Mouse (Mus musculus) stomach, postnatal 0 days (tissue): ENCODE results near the gene Lef1. TPM values are rescaled to one million over a fixed set of nuclear protein-coding genes. Genes with fewer than 3 reads are reported as not detected.

Source experiments
- ATAC-seq: fragments of 200-750 bp; cut with Nextera tagmentation; 2 replicates; pipeline ENCODE4 v1.8.0; 2017; ENCODE audit not compliant: low FRiP score, low TSS enrichment
- DNase-seq: peaks from one replicate; pipeline ENCODE4 v3.0.0-alpha.2; 2016; ENCODE audit warnings: low spot score
- H3K27ac ChIP-seq: fragments of 300-500 bp; sonication (generic); replicated peaks from 2 replicates; pipeline ENCODE4 v1.5.1; 2014; ENCODE audit warnings: mild to moderate bottlenecking, control low read depth
- H3K27me3 ChIP-seq: fragments of 300-500 bp; sonication (generic); 2 replicates; pipeline ENCODE4 v1.6.1; 2014; ENCODE audit warnings: low read length; ENCODE audit not compliant: control insufficient read depth, insufficient read depth
- H3K36me3 ChIP-seq: fragments of 300-500 bp; sonication (generic); 2 replicates; pipeline ENCODE4 v1.6.1; 2014; ENCODE audit warnings: low read length, mixed read lengths; ENCODE audit not compliant: control insufficient read depth, insufficient read depth
- H3K4me1 ChIP-seq: fragments of 300-500 bp; sonication (generic); replicated peaks from 2 replicates; pipeline ENCODE4 v1.6.1; 2014; ENCODE audit warnings: antibody characterized with exemption; ENCODE audit not compliant: control insufficient read depth, insufficient read depth
- H3K4me2 ChIP-seq: fragments of 300-500 bp; sonication (generic); replicated peaks from 2 replicates; pipeline ENCODE4 v1.6.1; 2014; ENCODE audit warnings: low read depth, mild to moderate bottlenecking, control low read depth, moderate library complexity
- H3K4me3 ChIP-seq: fragments of 300-500 bp; sonication (generic); 2 replicates; pipeline ENCODE4 v1.5.1; 2014; ENCODE audit warnings: low read depth, low read length, control low read depth
- H3K9ac ChIP-seq: fragments of 300-500 bp; sonication (generic); 2 replicates; pipeline ENCODE4 v1.6.1; 2014; ENCODE audit warnings: mild to moderate bottlenecking, low read length, control low read depth, mixed read lengths
- H3K9me3 ChIP-seq: fragments of 300-500 bp; sonication (generic); 2 replicates; pipeline ENCODE4 v1.6.1; 2016; ENCODE audit warnings: low read length; ENCODE audit not compliant: control insufficient read depth
- CTCF ChIP-seq: IDR thresholded peaks from 2 replicates; pipeline ENCODE4 v1.5.1; 2016; ENCODE audit warnings: antibody characterized with exemption, low read depth, mild to moderate bottlenecking, moderate library complexity
- EP300 ChIP-seq: optimal IDR thresholded peaks from 2 replicates; pipeline ENCODE3; 2016; ENCODE audit warnings: antibody characterized with exemption
- WGBS: fragments of 180-500 bp; shearing (Covaris S2); extraction: QIAGEN DNeasy Blood & Tissue Kit; methylation state at CpG from one replicate; pipeline ENCODE4 v1.1.7; 2014; 5-methylcytosine and 5-hydroxymethylcytosine counted together
- polyA plus RNA-seq: library from polyadenylated mRNA; unstranded; fragments of >200 nt; fragmentation: Nextera tagmentation; extraction: Ambion mirVana; gene quantifications from 2 replicates; pipeline ENCODE4 v1.2.1, GENCODE M21; 2015

The Lef1 gene
- polyA plus RNA-seq, 1 experiment from 2014 or later = 0.50 TPM

DNA sequence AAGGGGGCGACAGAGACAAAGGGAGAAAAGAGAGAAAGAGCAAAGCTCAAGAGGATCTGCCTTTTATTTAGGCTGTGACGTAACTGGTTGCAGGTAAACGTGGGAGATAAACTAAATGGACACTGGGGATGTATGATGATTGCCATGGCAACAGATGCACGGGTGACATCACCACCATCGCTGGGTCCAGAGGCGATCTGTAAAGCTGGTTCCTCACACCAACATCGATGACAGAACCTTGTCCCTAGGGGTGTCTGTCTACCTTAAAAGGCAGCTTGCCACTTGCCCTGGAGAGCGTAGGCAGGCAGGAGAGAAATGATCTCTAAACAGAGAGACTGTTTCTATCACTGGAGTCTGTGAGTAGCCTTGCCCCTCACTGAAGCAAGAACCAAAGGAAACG, 23.7 kb downstream of the Lef1 start:
- Histone ChIP-seq H3K9me3 (no peaks in the 10 kb centered on the region), H3K27ac (no peak overlapping the region), H3K27me3 (no peaks in the 10 kb centered on the region), H3K4me2 (no peak overlapping the region), H3K4me3 (no peak overlapping the region), H3K4me1 (no peaks in the 10 kb centered on the region), H3K36me3 (no peaks in the 10 kb centered on the region), H3K9ac (no peak overlapping the region)
- ATAC-seq (no peak), DNase-seq (no peak)
- WGBS = 66% methylated on average over 9 of the region's 9 CpGs
- no peak for TF ChIP-seq EP300
- no peak for TF ChIP-seq CTCF

DNA sequence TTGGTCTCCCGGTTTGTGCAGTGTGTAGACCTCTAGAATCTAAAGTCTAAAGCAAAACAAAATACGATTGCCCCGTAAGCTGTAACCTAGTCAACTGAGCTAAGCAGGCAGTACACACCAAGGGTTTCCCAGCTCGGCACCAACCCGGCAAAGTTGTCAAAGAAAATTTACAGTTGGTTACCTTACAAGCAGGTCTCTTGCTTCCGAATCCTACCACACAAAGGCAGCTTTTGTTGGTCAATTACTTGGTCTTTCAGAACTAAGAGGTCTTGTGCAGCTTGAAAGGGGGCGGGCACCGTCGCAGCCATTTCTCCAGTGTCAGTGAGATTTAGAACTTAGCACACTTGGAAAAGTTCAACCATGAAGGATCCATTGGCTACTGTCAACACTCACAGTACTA, 25.2 kb downstream of the Lef1 start:
- Histone ChIP-seq H3K27me3 (no peaks in the 10 kb centered on the region), H3K36me3 (no peaks in the 10 kb centered on the region), H3K9ac (no peak overlapping the region), H3K9me3 (no peaks in the 10 kb centered on the region), H3K4me3 (no peak overlapping the region), H3K27ac (no peak overlapping the region), H3K4me2 (no peak overlapping the region), H3K4me1 (no peaks in the 10 kb centered on the region; the same call in 1 of the 2 replicates)
- DNase-seq = no peak
- TF ChIP-seq EP300 (no peak), CTCF (no peak)
- WGBS = 75% methylated on average over 9 of the region's 9 CpGs
- no peak for ATAC-seq

DNA sequence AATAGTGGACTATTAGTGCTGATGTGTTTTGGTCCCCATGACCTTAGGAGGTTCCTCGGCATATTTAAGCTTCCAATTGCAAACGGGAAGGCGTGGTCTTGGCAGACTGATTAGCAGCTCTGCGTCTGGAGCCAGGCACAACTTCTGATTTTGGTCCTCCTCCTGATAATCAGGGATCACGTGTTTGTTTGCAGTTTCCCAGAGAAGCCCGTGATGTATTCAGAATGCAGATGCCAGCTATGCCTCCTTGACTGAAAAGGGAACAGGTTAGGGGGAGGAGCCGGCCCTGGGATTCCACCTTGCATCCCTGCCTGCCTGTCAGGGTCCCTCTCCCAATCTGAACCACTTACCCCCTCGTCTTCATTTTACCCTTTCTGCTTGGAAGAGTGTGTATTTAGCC, 26.2 kb downstream of the Lef1 start:
- Histone ChIP-seq H3K27me3 (no peaks in the 10 kb centered on the region), H3K9me3 (no peaks in the 10 kb centered on the region), H3K4me3 (no peak overlapping the region), H3K4me2 (no peak overlapping the region), H3K9ac (no peak overlapping the region), H3K4me1 (no peaks in the 10 kb centered on the region; the same call in 1 of the 2 replicates), H3K36me3 (no peaks in the 10 kb centered on the region), H3K27ac (no peak overlapping the region)
- no peak for DNase-seq
- WGBS = 24% methylated on average over 8 of the region's 8 CpGs
- no peak for ATAC-seq
- TF ChIP-seq CTCF = no peak
- TF ChIP-seq EP300 = no peak

DNA sequence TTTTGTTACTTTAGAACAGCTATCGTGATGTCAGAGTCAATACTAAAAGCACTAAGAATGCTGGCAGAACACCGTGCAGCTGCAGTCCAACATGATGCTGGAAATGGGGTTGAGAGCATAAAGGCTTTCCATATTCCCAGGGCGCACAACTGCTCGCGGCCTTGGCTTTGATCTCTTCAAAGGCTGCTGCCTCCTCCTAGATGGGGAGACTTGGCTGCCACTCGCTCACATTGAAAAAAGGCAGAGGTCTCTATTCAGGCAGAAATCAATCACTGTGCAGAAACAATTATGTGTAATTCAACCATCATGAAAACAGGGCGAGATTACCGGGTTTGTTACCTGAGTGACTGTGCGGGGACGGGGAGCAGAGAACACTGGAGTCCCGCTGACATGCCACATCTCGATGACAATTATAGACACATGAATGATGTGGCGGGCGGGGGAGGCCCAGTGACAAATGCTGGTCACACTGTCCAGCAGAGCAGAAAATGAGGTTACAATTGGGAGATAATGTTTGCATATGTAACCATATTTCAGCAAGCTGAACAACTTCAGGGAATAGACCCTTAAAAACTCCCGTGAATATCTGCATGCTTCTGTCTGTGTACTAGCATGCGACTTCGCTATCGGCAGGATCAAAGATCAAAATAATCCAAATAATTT, 27.0 kb downstream of the Lef1 start:
- Histone ChIP-seq H3K4me1 (no peaks in the 10 kb centered on the region; the same call in 1 of the 2 replicates), H3K9ac (no peak overlapping the region), H3K36me3 (no peaks in the 10 kb centered on the region), H3K4me2 (no peak overlapping the region), H3K27me3 (no peaks in the 10 kb centered on the region), H3K9me3 (no peaks in the 10 kb centered on the region), H3K27ac (no peak overlapping the region), H3K4me3 (no peak overlapping the region)
- ATAC-seq (no peak), DNase-seq (no peak)
- WGBS = 64% methylated on average over 18 of the region's 18 CpGs
- no peak for TF ChIP-seq CTCF
- no peak for TF ChIP-seq EP300

DNA sequence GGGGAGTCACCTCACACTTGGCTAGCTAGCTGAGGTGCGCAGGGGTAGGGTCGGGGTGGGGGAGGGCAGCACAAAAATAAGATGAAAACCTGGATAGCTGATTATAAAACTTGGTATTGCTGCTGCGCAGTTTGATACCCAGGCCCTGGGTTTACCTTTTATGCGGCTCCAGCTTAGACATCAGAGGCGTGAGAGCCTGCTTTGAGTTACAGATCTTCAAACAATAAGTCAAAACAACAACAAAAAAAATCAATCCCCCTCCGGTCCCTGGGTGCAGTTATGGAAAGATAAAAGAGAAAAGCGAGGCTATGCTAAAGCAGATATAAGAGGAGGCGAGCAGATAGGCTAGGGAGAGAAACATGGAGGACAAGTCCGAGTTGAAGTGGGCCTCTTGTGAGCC, 28.0 kb downstream of the Lef1 start:
- TF ChIP-seq EP300 = no peak
- TF ChIP-seq CTCF = no peak
- Histone ChIP-seq H3K9me3 (no peaks in the 10 kb centered on the region), H3K4me1 (no peaks in the 10 kb centered on the region; the same call in 1 of the 2 replicates), H3K4me3 (no peak overlapping the region), H3K4me2 (no peak overlapping the region), H3K27ac (no peak overlapping the region), H3K27me3 (no peaks in the 10 kb centered on the region), H3K9ac (no peak overlapping the region), H3K36me3 (no peaks in the 10 kb centered on the region)
- WGBS = 83% methylated on average over 9 of the region's 9 CpGs
- DNase-seq (no peak), ATAC-seq (no peak)

DNA sequence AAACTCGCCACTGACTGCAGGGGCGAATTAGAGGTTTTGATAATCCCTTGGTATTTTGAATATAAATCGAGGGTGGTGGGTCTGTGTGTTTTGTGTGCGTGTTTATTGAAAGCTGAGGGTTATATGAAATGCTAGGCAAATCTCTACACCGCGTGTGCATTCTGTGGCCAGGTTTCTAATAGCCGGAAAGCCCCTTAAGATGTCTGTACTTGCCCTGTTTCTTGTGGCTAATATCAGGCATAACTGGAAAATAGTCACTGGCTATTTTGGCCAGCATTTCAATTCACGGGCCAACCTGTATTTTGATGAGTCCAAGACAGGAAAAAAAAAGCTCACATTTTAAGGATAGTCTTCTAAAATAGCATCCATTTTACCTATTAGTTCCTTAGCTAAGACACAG, 28.5 kb downstream of the Lef1 start:
- H3K4me2 ChIP-seq = no peak overlapping the region
- H3K27me3 ChIP-seq = no peaks in the 10 kb centered on the region
- no peaks in the 10 kb centered on the region; the same call in 1 of the 2 replicates for H3K4me1 ChIP-seq
- no peaks in the 10 kb centered on the region for H3K36me3 ChIP-seq
- ATAC-seq (no peak), DNase-seq (no peak)
- WGBS = 71% methylated on average over 8 of the region's 8 CpGs
- no peaks in the 10 kb centered on the region for H3K9me3 ChIP-seq
- H3K4me3 ChIP-seq = no peak overlapping the region
- no peak overlapping the region for H3K27ac ChIP-seq
- TF ChIP-seq CTCF = no peak
- TF ChIP-seq EP300 = no peak
- no peak overlapping the region for H3K9ac ChIP-seq
